Mouse (Mus musculus) thymus, postnatal 36 days (tissue): ENCODE results near the gene Smim22.
A peak's percentile ranks its signal among the peaks of the same experiment; 100 is the strongest.

Experiments
- DNase-seq, 2 experiments: peaks; one replicate each; pipeline ENCODE4 v3.0.0; 2022; ENCODE audit warnings: mixed read lengths in 2 of 2

Gene Smim22

DNA sequence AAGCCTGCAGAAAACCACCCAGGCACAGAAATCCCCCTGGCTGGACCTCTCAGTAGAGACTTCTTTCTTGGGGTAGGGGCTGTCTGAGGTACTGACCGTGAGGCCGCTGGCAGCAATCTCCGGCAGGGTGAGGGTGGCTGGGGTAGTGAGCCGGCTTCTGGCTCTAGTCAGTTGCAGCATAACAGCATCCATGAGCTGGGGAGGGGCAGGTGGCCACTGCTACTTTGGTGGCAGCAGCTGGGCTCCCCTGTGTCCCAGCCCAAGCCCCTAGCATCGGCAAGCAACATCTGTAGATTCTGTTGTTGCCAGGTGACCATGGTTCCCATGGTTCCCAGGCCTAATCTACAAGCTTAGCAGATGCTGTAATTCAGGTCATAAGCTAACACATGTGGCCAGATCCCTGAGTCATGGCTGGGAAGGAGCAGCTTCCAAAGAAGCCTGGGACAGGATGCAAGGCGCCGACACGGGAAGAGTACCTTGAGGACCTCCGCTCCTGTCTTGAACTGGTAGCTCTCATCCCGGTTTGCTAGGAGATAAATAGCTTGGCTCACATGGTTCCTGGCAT is 3.4 kb downstream of the Smim22 start:
- no peak for DNase-seq

GRCm38 (mm10) chr16:5011285-5011684 is 4.2 kb downstream of the Smim22 start:
- DNase-seq, result no peak

DNA sequence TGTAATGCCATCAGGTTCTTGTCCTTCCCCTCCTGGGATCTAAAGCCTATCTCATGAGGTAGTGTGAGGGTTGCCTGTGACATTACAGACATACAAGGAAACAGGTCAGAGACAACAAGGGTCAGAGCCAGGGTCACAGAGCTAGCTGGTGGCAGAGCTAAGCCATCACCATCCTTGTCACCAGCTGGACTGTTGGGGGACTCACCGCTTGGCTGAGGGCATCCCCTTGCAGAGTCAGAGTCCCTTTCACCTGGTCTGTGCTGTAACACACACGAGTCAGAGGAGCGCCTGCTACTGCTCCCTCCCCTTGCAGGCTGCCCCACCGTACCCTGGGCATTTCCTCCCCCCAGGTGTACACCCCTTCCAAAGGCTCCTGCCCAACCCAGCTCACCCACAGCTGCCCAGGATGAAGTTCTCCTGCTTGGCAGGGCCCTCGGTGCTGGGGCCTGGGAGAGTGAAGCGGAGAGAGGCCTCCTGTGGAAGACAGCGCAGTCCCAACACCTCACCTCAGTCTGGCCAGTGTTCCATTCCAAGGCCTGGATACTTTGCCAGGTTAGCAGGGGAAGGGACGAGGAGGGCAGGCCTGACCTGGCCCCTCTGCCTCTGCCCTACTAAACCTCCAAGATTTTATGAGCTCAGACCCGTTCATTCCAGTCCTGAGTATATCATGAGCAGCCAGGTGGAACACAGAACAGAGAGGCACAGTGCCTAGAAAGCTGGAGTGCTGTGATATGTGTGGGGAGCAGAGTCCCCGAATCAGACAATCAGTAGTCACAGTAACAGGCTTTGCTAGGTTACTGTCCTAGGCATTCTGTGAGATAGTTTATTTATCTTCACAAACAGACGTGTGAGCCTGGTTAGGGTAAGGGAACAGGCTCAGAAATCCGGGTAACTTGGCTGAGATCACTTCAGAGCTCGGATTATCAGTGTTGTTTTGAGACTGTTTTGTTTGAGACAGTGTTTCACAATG is 5.2 kb downstream of the Smim22 start:
- no peak for DNase-seq

DNA sequence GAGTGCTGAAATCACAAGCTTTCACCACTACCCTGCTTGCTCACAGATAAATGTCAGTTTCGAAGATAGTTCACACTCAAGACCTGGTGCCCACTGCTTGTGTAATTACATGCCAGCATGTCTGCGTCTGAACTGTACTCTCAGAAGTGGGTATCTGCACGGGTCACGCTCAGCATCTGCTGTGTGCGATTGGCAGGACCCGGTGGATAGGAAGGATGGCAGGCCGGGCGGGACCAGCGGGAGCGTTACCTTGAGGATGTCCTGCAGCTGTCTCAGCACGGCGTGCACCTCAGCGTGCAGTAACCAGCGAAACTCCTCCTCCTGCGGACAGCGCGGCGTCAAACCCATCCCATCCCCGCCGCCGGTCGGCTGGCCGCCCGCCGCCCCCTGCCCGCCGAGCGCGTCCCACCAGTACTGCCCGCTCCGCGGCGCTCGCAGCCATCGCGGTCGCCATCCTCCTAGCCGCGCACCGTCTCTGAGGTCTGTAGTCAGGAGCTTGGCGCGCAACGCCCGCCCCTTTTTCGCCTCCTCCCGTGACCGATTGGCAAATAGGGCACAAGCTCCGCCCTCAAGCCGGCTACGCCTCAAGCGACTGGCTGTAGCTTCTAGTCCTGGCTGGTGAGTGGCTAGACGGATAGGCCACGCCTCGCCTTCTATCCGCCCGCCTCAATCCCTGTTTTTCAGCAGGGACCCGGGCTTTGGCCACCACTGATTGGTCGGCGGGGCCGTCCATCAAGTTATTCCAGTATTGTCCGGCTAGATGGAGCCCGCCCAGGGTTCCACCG is 6.2 kb downstream of the Smim22 start, which contains the start of gene Rogdi:
TSS of gene Rogdi (minus strand) at position 500 of the 785 bp plus-strand sequence.
- DNase-seq, result peak; percentile 95 to 97

- no peak for DNase-seq
Observed at GRCm38 (mm10) chr16:5014578-5014977, 7.5 kb downstream of the Smim22 start.

DNA sequence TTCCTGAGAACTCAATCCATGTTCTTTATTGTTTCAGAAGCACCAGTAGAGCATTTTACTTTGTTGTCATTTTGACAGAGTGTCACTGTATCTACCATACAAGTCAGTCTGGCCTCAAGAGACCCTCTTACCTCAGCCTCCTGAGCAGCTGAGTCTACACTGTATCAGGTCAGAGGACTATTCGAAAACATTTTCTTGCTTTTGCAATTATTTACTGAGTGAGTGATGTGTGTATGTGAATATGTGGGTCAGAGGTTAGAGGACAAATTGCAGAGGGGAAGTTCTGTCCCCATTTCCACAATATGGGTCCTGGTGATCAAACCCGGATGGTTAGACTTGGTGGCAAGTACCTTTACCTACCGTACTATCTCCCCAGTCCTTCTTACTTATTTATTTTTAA is 16.9 kb downstream of the Smim22 start:
- no peak for DNase-seq

- no peak for DNase-seq
Observed at GRCm38 (mm10) chr16:5029847-5030246, 22.8 kb downstream of the Smim22 start.

DNA sequence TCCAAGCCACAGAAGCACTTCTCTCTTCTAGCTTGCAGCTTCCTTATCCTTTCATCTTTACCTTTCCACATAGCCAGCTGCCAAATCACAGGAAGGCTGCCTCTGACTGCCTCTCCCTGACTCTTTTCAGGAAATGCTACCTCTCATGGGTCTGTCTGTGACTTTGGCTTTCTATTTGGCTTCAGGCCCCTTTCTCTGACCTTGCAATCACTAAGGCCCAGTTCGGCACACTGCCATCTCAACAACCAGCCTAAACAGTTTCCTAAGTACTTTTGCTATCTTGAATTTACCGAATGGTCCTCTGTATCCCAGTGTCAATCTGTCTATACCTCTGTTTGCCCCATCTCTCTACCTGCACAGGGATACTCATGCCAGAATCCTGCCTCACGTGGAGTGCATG is 28.5 kb downstream of the Smim22 start:
- DNase-seq, result no peak

DNA sequence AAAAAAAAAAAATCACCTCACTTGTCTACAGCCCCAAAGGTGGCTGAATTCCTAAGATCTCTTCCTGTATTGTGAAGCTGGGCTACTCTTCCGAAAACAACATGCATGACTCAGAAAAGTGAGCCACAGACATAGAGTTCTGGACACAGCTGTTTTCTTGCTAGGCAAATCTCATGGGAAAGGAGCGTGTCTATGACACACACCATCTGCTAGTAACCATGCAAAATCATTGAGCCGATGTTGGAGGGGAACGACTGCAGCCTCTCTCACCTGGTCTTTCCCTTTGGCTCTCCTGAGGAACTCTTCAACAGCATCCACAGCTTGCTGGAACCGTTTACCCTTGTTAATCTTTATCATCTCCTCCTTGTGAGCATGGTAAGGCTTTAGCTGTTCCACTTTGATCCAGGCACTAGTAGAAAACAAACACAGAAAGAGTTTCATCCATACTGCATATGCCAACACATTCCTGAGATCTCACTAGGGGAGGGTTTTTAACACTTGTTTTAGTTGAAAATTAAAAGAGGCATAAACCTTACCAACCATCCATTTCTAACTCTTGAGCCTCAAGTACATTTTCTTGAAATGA is 29.7 kb downstream of the Smim22 start:
- DNase-seq, result no peak

DNA sequence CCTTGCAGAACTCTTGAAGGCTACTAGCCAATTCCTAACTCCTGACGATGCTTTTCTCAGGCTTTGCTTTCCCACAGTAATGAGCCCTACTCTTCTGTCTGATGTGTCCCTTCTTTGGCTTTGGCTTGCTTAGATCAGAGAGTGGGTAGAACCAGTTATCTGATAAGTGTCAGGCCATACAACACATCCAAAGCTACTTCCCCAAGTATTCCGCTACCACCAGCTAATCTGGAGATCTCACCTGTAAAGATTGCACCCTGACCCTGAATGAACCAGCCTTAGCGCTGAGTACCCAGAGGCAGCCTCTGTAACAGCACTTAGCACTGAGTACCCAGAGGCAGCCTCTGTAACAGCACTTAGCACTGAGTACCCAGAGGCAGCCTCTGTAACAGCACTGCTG is 38.2 kb downstream of the Smim22 start:
- DNase-seq, result no peak

GRCm38 (mm10) chr16:5049182-5049773 is 42.2 kb downstream of the Smim22 start:
- no peak for DNase-seq

DNA sequence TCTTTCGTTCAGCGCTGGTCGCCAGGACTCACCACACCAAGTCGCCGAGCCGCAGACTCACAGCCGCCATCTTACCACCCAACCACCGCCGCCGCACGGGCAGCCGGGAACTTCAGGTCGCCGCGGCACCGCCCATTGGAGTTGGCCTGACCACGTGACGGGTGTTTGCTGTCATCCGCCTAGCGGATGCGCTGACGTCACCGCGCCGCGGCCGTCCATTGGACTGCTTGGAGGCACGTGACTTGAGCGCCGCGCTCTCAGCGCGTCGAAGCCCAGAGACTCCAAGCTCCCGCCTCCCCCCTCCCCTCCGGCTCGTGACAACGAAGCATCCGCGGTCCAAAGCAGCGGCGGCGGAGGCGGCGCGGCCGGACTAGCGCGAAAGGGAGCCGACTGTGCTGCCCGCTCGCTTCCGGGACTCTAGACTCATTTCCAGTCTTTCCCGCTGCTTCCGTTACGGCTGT is 42.7 kb downstream of the Smim22 start, which contains the start of the genes Glyr1 and Ubn1:
TSS of gene Glyr1 (minus strand) at position 90 of the 461 bp plus-strand sequence.
TSS of gene Ubn1 (plus strand) at position 284 of the 461 bp plus-strand sequence.
- peak; percentile 98 to 100 for DNase-seq

- peak; percentile 84 to 89 for DNase-seq
Observed at GRCm38 (mm10) chr16:5050251-5051110, 43.4 kb downstream of the Smim22 start.
